Mouse (Mus musculus) left cerebral cortex, postnatal 4 days (tissue): ENCODE data around the gene Ankrd54. TPM values are rescaled to one million over a fixed set of nuclear protein-coding genes. Genes with fewer than 3 reads are reported as not detected.

Experiments used
- DNase-seq: peaks from one replicate; pipeline ENCODE4 v3.0.0-alpha.2; 2022
- intact Hi-C: fragments of 180-260 bp; cut with DNase I; formaldehyde crosslinking; loops from one replicate; pipeline ENCODE4 v1.15.1; 2025
- total RNA-seq, 2 experiments: library from RNA; stranded (reverse); gene quantifications; 2 replicates each; pipeline ENCODE4 v1.2.3; 2021

Ankrd54 gene
- total RNA-seq, 2 experiments from 2014 or later, result 25.5 to 27.2 TPM

DNA sequence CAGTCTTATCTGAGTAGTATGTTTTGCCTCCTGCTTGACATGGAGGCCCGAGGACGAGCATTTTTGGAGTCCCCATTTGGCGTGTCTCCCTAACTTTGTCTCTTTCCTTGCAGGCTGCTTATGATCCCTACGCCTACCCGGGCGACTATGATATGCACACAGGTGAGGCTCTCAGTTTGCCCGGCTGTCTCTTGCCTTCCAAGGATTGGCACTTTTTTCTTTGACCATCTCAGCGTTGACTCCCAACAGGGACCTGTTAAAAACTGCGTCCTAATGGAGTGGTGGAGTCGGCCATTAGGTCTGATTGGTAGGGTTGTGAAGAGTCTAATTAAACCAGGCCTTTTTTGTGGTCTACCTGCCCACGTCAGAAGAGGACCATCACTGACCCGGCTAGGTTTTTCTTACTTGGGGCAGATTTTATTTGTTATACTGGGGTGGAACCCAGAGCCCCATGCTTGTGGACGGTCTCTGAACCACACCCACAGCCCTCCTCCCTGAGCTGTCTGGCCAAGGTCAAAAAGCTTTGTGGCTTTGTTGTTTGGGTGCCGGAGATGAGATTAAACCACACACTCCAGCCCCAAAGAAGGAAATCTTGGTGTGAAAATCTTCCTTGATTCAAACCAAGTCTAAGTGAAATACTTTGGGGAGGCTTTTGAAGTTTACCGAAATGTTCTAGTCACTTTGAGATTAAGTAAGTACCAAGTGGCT, 13.1 kb upstream of the Ankrd54 start:
- DNase-seq, result no peak
- intact Hi-C loops, result no loop called here

DNA sequence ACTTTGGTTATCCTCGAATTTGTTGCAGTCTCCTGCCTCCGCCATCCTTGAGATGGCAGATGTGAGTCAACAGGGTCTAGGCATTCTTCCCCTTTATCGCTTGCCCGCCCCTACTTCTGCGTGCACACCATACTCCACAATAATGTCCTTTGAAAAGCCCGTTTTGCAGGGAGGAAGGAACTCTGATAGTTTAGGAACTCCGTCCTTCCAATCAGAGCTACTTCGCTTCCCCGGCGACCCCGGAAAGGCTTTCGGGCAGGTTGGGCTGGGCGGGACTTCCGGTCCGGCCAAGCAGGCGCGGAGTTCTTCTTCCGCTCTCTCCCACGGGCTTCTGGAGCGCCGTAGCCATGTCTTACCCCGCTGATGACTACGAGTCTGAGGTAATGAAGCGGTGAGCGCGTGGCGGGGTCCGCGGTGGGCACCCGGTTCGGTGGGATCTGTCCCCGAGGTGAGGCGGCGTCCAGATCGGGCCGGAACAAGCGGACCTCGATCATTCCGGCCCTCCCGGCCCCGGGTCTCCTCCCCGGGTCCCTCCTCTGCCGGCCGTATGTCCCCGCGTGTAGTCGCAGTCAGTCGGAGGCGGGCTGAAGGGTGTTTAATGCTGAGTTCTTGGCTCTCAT, 12.3 kb upstream of the Ankrd54 start, which contains the start of gene Eif3l:
Eif3l (plus strand) TSS at position 267 of the 620 bp plus-strand sequence.
- DNase-seq, result peak; percentile 86
- intact Hi-C loops, result no loop called here

DNA sequence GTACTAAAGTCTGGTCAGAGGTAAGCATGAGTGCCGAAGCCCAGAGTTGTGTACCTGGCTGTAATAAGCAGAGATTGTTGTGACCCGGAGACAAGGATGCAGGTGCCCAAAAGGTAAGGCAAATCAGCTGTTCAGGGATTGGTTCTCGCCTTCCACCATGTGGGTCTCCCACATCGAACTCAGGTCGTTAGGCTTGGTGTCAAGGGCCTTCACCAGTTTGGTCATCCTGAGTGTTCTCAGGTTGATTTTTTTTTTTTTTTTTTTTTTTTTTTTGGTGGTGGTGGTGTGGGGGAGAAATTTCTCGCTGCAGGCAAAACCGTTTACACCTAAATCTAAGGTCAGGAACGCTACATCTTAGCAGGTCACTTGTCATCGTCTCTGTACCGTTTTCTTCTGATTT, 11.8 kb upstream of the Ankrd54 start:
- DNase-seq, result no peak

DNA sequence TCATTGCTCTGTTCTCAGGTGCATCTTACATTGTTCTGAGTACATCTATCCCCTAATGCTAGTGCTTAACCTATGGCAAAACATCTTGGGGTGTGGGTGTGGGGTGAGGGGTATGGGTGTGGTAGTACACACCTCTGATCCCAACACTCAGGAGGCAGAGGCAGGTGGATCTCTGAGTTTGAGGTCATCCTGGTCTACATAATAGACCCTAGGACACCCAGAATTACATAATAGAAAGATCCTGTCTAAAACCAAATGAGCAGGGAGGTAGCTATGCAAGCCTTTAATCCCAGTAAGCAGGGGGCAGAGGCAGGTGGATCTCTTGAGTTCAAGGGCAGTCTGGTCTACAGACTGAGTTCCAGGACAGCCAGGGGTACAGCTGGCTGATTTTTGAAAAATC, 11.1 kb upstream of the Ankrd54 start:
- no peak for DNase-seq
- intact Hi-C loops, result no loop called here

More for the DNA sequence above, 11.8 kb upstream of the Ankrd54 start:
- intact Hi-C loops, result no loop called here

DNA sequence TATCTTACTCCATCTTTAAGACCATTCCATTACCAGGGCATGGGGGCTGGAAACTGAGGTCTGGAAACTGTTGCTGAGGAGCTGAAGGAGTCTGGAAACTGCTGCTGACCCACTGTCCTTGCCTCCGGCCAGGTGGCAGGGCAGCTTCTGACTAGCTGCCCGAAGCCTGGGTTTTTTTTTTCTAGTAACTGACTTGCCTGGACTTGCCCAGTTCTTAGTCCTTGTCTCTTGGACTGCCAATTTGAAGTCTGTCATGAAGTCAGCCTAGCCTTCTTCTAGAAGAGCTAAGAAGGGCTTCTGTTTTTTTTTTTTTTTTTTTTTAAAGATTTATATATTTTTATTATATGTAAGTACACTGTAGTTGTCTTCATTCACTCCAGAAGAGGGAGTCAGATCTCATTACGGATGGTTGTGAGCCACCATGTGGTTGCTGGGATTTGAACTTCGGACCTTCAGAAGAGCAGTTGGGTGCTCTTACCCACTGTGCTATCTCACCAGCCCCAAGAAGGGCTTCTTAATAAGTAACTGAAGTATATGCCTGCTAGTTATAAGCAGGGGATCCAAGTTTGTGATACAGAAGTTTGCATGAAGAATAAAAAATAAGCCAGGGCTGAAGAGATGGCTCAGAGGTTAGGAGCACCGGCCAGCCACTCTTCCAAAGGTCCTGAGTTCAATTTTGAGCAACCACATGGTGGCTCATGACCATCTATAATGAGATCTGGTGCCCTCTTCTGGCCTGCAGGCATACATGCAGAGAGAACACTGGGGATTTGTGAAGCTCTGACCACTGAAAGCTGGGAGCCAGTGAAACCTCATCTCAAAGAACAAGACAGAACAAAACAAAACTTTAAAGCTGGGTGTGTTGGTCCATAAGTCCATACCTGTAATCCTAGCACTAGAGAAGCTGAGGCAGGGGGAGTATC, 8.7 kb upstream of the Ankrd54 start:
- intact Hi-C loops, result no loop called here
- DNase-seq, result no peak

DNA sequence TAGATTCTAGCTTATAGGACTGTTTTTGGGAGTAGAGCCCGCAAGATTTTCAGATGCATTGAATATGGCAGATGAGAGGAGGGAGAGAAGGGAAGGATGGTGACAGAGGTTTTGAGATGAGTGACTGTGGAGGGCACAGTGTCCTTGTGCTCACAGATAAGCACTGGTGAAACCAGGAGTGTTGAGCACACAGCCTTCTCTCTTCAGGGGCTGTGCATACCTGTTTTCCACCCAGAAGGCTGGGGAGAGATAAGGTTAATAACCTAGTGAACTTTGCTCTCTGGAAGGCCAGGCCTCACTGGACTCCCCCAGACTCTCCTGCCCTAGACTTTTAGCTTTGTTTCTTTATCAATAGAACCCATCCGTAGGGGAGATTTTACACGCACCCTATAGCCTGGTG, 5.7 kb upstream of the Ankrd54 start:
- DNase-seq, result no peak
- intact Hi-C loops, result no loop called here

DNA sequence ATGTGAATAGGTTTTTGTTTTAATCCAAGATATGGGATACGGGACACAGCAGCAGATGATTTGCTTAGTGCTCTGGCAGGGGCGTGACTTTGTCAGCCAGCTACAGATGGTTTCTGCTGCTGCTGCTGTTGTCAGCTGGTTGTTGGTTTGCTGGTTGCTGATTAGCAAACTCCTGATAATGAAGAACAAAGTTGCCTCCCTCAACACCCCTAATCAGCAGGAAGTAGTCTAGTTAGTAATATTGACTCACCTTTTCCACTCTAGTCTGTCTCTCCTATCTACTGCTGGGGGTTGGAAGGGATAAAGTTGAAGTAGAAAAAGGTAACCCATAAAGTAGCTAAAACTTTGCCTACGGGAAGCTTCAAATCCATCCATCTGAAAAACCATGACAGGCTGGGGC, 4.9 kb upstream of the Ankrd54 start:
- intact Hi-C loops, result no loop called here

DNA sequence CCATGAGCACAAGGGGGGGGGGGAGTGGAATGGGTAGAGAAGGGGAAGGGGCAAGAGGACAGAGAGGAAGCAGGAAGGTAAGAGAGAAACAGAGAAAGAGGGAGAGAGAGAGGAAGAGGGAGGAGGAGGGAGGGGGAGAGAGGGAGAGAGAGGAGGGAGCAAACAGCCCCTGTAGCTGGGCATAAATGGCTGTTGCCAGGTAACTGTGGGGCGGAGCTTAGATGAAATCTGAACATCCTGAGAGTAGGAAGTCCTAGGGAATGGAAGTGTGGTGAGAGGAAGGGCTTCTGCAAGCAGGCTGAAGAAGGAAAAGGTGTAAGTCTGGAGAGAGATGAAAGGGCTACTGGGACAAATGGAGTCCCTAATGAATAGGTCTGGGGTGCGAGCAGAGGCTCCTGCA, 3.6 kb upstream of the Ankrd54 start:
- no peak for DNase-seq
- intact Hi-C loops, result no loop called here

More for the DNA sequence above, 4.9 kb upstream of the Ankrd54 start:
- no peak for DNase-seq

DNA sequence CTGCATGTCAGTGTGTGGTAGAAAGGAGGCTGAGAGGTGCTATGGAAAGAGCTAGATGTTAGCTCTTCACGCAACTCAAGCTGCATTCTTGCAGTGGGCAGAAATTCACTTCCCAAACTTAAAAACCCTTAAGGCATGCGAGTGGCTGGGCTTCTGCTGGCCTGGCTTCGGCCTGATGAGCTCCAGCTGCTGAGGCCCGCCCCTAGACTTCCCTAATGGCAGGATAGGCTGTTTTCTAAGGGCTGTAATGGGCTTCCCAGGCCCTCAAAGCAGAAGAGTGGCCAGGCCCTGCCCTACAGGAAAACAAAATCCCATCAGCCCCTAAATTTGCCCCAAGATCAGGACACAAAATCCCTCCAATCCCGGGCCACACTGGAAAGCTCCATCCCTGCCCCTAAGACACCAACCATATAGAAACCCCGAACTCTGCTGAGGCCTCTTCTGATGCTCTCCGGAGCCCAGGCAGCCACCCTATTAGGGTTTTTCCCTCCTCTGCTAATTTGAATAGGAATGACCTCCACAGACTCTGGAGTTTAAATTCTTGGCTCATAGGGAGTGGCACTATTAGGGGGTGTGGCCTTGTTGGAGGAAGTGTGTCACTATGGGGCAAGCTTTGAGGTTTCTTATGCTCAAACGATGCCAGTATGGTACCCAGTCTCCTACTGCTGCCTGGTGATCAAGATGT, 2.5 kb upstream of the Ankrd54 start:
- DNase-seq, result no peak

DNA sequence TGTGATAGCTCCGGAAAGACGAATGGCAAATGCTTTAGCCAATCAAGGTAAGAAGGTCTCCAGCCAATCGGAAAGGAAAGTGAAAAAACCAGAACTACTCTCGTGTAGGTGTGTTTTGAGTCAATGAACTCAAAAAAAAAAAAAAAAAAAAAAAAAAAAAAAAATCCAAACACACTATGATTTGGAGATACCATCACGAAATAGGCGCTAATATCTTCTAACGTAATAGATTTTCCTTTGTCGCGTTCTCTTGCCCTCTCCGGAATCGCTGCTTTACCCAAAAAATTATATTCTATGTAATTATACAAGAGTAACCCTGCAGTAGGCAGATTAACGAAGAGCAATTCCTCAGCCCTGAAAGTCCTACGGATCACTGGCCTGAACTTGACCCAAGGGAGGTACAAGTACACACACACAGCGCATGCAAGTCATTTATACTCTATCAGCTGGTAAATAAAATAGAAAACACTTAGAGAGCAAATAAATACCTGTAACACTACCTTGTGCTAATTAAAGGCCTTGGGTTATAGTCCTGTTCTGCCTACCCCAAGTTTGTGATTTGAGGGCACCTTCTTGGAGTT, 557 bp upstream of the Ankrd54 start:
- no peak for DNase-seq
- intact Hi-C loops, result no loop called here

More for the DNA sequence above, 2.5 kb upstream of the Ankrd54 start:
- intact Hi-C loops, result no loop called here

DNA sequence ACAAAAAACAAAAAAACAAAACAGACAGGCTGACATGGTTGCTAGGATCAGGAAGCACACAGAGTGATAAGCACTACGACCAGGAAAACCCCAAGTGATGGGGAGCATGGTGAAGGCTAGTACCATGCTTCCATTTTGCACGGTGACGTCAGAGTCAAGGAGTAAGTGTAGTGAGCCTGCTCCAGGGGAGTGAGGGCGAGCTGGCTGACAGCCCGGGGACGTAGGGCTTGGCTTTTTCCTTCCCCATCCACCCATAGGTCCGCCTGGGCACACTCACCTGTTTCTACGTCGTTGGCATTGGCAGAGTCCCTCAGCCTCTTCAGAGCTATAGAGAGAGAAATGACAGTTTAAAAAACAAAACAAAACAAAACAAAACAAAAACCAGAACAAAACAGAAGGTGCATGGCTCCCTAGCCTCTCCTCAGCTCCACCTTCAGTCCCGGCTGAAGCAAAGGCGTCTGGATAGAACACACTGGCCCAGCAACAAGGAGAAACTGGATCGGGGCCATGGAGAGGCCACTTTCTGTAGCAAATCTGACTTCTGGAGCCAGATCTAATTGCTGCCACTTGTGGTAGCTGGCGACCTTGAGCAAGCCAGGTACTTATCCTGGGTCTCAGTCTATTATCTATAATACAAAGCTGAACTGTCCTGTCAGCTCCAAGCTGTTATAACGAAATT, 1.7 kb downstream of the Ankrd54 start:
- no peak for DNase-seq
- intact Hi-C loops, result no loop called here

DNA sequence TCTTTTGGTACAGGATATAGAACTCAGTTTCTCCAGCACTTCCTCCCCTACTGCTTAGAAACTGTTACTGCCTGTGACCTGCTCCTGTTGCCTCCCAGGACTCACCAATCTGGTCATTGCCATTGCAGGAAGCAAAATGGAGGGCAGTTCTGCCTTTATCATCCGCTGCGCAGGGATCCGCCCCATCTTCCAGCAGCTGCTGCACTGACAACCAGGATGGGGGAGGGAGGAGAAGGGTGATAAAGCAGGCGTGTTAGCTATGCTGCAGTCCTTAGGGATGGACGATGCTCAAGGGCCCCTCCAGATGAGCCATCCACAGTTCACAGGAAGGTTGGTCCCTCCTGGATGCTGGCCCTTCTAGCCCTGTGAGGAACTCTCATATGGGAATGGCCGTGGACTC, 4.8 kb downstream of the Ankrd54 start:
- intact Hi-C loops, result no loop called here
- DNase-seq, result no peak

DNA sequence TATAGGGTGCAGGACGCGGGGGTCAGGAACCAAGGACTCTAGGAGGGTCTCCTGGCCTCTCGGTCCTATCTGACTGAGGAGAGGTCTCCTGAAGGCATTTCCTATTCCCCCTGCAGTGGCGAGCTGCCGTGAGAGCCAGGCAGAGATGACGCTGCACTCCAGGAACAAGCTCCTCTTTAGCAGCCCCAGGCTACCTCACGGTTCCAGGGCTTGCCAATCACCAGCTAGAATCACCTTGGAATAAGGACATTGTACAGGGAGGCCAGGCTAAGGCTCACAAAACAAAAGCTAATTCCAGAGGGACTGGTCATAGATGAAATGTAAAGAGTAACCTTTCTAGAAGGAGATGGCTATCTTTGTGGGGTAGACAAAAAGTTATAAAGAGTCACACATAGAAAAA, 6.1 kb downstream of the Ankrd54 start:
- intact Hi-C loops, result no loop called here
- DNase-seq, result no peak

DNA sequence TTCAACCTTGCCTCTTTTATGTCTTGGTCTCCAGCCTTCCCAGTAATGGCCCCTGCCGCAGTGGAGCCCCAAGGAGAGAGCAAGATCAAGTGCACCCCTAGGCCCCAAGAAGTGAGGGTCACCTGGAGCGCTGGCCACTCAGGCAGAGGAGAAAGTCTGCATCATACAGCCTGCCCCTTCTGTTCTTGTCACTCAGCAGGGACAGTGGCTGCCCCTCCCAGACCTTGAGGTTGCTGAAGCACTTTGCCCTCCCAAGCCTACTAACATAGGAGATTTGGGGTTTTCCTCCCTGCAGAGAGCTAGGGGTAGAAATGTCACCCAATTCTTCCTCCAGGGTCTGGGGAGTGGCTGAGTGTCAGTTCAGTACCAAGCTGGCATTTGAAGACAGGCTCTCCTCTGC, 10.3 kb downstream of the Ankrd54 start:
- intact Hi-C loops, result no loop called here
- DNase-seq, result no peak

DNA sequence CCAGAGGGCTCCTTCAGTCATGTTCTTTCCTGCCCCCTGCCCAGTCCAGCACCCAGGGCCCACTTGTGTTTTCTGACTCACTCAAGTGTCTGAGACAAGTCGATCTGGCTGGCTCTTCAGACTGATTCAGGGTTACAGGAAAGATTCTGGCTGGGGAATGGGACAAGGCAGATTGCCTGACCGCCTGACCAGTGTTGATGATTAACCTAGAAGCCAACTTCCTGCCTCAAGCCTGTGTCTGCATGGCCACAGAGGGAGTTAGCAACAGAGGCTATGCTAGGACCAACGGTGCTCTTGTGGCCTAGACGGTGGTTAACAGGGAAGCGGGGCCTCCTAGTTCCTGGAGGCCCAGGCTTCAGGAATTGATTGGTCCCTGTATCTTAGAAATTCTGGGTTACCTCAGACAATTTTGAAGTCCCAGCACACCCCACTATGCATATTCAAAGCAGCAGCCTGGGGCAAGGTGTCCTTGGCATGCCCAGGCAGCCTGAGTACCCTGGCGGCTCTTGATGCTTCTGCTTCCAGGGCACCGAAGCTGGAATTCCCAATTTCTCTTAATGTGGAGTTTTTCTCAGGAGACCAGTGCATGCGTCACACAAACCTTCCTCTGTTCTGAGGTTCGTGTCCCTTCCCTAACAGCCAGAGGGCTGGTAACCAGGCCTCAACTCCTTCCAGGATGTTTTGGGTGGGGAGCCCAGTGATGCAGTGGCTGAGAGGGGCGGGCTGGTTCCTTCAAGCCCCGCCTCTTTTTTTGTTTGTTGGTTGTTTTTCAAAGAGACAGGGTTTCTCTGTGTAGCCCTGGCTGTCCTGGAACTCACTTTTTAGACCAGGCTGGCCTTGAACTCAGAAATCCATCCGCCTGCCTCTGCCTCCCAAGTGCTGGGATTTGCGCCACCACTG, 11.0 kb downstream of the Ankrd54 start:
- intact Hi-C loops, result no loop called here
- no peak for DNase-seq

DNA sequence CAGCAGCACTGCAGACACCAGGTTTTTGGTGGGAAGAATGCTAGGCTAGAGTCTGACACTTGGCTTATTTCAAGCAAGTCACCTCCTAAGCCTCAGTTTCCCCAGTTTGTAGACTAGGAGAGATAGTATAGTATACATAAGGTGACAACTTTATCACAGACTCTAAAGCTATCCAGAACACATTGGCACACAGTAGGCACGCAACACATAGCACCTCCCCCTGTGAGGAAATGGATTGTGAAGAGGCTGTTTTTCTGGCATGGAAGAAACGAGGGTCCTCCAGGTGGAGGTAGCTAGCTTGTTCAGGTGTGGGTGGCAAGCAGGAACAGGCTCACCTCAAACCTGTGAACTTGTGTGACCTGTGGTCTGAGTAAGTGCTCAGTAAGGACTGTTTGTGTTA, 11.7 kb downstream of the Ankrd54 start:
- intact Hi-C loops, result no loop called here

DNA sequence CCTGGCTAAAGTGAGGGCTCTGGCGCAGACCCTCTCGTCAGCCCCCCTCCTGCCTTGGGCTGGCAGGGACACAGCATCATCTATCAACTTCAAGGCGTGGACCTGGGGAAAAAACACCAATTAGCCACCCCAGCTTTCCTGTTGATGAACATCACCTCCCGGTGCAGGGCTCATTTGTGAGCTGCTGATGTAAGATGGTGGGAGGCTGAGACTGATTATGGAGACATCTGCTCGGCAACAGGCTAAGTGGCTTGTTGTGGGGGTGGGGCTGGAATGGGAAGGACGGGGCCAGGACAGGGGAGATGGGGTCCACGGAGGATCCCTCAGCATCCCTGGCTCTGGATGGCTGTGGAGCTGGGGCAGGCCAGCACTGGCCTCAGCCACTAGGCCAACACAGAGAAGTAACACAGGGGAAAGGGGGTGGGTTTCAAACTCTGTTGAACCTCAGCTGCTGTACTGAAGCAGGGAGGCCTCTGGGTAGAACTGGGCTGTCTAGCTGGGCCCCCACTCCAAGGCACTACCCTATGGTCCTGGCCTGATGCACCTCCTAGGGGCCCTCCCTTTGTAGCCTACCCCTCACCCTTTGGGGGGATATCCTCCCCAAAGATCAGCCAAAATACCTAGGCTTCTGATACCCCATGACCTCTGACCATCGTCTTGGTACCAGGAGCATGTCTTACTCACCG, 12.4 kb downstream of the Ankrd54 start:
- intact Hi-C loops, result no loop called here
- DNase-seq, result no peak

More for the DNA sequence above, 11.7 kb downstream of the Ankrd54 start:
- DNase-seq, result no peak

DNA sequence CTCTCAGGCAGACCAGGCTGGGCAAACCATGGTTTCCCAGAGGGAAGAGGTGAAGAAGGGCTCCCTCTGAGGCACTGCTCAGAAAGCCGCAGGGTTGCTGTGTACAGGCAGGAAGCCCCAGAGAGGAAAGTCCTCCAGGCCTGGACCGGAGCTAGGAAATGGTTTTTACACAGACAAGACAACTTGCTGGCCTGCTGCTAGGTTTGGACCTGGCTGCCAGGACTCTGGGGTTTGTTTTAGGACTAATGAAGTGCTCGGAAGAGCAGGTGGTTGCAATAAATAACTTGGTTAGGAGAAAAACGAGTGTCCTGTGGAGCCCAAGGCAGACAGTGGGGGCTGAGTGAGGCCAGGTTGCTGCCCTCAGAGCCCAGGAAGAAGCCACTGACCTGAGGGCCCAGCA, 14.5 kb downstream of the Ankrd54 start:
- intact Hi-C loops, result no loop called here
- no peak for DNase-seq
